Mouse (Mus musculus) left cerebral cortex, postnatal 25 days (tissue): ENCODE measurements around the gene Dcdc2a. TPM values are rescaled to one million over a fixed set of nuclear protein-coding genes. Genes with fewer than 3 reads are reported as not detected.

Source experiments
- DNase-seq, 2 experiments: peaks; one replicate each; pipeline ENCODE4 v3.0.0; 2022; ENCODE audit warnings: low spot score in 2 of 2, mixed read lengths in 1 of 2
- intact Hi-C: fragments of 180-260 bp; cut with DNase I; formaldehyde crosslinking; loops from one replicate; pipeline ENCODE4 v1.15.1; 2025
- total RNA-seq, 2 experiments: library from RNA; stranded (reverse); gene quantifications; 2 replicates each; pipeline ENCODE4 v1.2.3; 2021

Dcdc2a gene
- total RNA-seq, 2 experiments from 2014 or later, result 4.0 to 6.5 TPM

GRCm38 (mm10) chr13:25254478-25255263, 198.9 kb downstream of the Dcdc2a start:
- intact Hi-C loops, result loop anchor here (10.0 kb wide), 1 partner anchor 60 kb away; no protein-coding TSS in a partner anchor
- DNase-seq, result no peak

- intact Hi-C loops, result loop anchor here (10.0 kb wide), 1 partner anchor 63 kb away; no protein-coding TSS in a partner anchor
- DNase-seq, result peak in 1 of 2 experiments; percentile 47
These were observed 201.8 kb downstream of the Dcdc2a start for GRCm38 (mm10) chr13:25257608-25258007.

Other genes starting within 250 kb of the Dcdc2a start
- 10 to 100 TPM; 72.3 to 79.9 TPM for gene Acot13, start 224.5 kb upstream of the Dcdc2a start, total RNA-seq
- gene Tdp2, start 224.3 kb upstream of the Dcdc2a start, total RNA-seq, result 10 to 100 TPM; 17.9 to 20.8 TPM
- gene D130043K22Rik, start 210.9 kb upstream of the Dcdc2a start, total RNA-seq, result 10 to 100 TPM; 29.0 to 30.8 TPM
- 10 to 100 TPM; 54.2 to 58.7 TPM for gene Aldh5a1, start 118.3 kb upstream of the Dcdc2a start, total RNA-seq
- gene Gpld1, start 112.9 kb upstream of the Dcdc2a start, total RNA-seq, result 10 to 100 TPM; 15.4 to 17.9 TPM
- 10 to 100 TPM; 54.3 to 55.2 TPM for gene Mrs2, start 35.6 kb upstream of the Dcdc2a start, total RNA-seq
- 100 to 1,000 TPM; 460 to 503 TPM for gene Nrsn1, start 214.5 kb downstream of the Dcdc2a start, total RNA-seq